Mouse (Mus musculus): ENCODE results near the gene Sh3bp4.

Gene Sh3bp4

GRCm38 (mm10) chr1:89130429-89130828 is 60.2 kb downstream of the Sh3bp4 start:
- DNase-seq (ENCODE audit: low spot score): no peak

GRCm38 (mm10) chr1:89131018-89131540 is 60.9 kb downstream of the Sh3bp4 start:
- DNase-seq (ENCODE audit: low spot score): no peak

DNA sequence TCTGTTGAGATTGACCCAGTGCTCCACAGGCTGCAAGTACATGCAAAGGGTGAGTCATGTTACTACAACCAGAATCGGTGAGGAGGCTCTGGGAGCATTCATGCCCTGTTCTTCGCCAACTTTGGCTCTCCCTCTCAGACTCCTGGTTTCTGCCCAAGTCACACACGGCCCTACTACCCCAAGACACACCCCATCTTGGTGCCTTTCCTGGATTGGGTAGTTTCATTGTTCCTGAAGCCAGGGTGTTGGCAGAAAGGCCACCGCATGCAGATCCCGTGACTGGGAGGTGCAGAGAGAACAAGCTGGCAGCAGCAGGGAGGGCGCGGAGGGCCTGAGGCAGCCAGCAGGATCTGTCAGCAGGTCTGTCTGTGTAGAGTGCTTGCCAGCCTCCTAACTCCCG is 61.5 kb downstream of the Sh3bp4 start:
- DNase-seq (ENCODE audit: low spot score): no peak

DNA sequence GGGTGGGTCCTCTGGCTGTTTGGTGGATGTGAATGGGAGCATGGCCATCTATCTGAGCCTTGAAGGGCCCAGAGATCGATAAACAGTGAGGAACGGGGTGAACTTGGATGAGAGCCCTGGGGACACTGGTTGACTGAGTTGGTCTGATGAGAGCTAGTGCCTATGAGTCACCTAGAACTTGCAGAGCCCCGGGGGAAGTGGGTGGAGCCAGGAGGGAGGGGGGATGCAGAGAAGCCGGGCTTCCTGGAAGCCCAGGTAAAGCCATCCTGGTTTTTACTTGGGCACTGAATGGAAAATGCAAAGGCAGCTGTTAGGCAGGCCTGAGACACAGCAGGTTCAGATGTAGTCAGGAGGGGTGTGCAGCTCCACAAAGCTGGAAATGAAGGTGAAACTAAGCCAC is 63.1 kb downstream of the Sh3bp4 start:
- DNase-seq (ENCODE audit: low spot score): no peak

DNA sequence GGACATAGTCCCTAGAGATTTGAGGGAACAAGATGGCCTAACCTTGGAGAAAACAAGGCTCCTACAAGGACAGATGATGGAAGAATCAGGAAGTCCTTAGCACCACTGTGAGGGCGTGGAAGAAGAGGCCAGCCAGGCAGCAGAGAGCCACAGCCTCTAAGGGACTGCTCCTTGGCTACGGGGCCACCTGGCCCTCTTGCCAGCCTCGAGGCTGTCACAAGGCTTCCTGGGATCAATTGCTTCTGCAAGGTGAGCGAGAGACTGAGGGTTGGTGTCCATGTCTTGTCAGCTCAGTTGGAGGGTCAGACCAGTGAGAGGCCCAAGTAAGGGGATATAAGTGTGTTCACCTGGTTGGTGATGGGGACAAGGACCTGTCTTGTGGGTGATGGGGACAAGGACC is 63.5 kb downstream of the Sh3bp4 start:
- no peak for DNase-seq (ENCODE audit: low spot score)

GRCm38 (mm10) chr1:89136089-89136811 is 66.0 kb downstream of the Sh3bp4 start:
- DNase-seq (ENCODE audit: low spot score): no peak

- DNase-seq (ENCODE audit: low spot score): no peak
Observed at GRCm38 (mm10) chr1:89137086-89137816, 67.0 kb downstream of the Sh3bp4 start.

DNA sequence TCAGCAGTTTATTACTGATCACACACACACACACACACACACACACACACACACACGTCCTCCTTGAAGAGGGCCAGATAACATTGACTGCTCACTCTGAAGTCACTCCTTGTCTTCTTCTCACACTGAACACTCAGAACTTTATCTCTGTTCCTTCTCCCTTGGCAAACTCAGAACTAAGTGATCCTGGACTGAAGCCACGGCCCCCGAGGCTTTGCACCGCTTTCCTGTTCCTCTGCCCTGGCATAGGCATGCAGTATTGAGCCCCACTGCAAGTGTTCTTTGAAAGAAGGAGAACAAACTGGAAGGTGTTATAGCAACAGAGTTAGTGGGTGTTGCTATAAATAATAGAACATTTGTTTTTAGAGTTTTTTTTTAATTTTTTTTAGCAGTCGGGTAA is 68.1 kb downstream of the Sh3bp4 start:
- no peak for DNase-seq (ENCODE audit: low spot score)

GRCm38 (mm10) chr1:89140113-89140512 is 69.9 kb downstream of the Sh3bp4 start:
- DNase-seq (ENCODE audit: low spot score): no peak

GRCm38 (mm10) chr1:89151071-89151470 is 80.9 kb downstream of the Sh3bp4 start:
- no peak for DNase-seq (ENCODE audit: low spot score)

DNA sequence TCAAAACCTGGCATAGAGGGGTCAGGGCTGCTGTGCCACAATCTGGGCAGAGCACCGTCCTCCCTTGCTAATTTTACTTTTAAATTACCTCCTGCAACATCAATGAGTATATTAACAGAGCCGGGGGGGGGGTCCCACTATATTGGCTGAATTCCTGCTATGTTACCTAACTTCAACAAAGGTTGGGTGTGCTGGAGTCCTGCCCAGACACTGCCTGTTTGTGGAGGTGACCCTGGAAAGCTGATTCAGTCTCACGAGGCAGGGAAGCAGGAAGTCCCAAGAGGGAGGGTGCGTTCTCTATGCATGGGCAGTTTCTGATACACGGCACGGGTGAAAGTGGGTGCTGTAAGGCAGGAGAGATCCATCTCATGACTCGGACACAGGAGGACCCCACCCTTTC is 82.4 kb downstream of the Sh3bp4 start:
- no peak for DNase-seq (ENCODE audit: low spot score)

- no peak for DNase-seq (ENCODE audit: low spot score)
Observed at GRCm38 (mm10) chr1:89153203-89153602, 83.0 kb downstream of the Sh3bp4 start.

GRCm38 (mm10) chr1:89163483-89163882 is 93.3 kb downstream of the Sh3bp4 start:
- no peak for DNase-seq (ENCODE audit: low spot score)

DNA sequence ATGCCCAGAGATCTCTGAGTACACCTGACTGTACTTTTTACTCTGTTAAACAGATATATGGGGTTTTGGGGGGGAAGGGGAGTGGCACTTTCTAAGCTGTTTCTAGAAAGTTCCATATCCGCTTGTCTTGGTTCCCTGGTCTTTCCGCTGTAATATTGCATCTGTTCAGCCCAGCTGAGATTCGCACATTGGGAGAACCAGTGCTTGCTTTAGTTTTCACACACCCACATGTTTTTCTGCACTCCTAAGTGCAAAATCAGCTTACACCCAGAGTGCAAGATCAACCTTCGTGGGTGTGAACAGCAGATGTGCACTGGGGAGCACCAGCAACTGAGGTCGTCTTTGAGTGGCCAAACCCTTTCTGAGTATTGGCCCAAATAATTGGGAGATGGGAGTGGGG is 94.1 kb downstream of the Sh3bp4 start:
- DNase-seq (ENCODE audit: low spot score): no peak

DNA sequence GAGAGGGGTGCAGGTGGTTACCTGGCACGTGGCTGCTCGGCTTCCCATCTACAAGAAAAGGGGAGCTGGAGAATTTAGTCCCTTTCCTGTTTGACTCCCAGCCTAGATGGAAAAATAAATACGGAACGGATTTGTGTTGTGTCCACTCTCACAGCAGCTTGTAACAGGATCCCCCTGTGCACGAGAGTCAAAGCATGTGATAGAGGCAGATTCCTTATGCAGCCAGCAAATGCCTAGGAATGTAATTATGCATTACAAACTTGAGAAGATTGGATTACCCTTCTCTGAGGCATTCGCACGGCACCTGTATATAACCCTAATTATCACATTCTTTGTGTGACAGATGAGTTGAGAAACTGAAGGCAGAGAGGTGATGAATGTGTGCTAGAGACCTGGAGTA is 94.5 kb downstream of the Sh3bp4 start:
- DNase-seq (ENCODE audit: low spot score): no peak

DNA sequence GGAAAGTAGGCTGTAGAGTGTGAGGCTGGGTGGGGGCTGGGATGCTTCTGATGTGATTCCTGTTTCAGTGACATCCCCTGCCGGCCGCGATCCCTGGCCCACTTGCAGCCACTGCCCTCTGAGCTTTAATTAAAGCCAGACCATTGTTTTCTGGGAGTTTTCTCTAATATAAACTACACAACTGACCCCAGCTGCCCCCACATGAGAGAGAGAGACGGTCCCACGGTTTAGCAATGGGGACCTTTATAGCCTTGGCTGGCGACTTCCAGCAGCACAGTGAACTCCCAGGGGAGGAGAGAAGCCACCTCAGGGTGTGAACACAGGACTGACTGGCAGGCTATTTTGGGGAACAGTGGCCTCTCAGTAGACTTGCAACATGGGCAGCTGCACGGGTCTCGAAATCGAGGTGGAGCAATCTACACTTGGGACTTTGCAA is 96.6 kb downstream of the Sh3bp4 start:
- no peak for DNase-seq (ENCODE audit: low spot score)

DNA sequence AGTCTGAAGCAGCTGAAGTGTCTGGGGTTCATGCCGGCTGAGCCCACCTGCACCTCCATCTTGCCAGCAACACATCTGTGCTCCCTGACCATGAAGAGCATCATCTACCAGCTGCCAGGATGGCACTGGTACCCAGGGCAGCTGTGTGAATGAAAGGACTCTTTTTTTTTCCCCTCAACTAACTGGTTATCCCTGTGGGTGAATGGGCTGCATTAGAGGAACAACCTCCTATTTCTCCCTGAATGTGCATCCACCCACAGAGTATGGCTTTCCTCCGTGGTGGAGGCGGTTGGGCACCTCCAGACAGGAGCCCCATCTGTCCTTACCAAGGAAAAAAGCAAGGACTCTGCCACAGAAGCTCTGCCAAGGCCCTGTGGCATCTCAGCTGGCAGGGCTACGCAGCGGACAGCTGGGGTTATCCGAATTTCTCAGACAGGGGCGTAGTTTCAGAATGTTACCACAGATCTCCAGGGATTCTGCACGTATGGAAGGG is 101.1 kb downstream of the Sh3bp4 start:
- DNase-seq (ENCODE audit: low spot score): no peak

DNA sequence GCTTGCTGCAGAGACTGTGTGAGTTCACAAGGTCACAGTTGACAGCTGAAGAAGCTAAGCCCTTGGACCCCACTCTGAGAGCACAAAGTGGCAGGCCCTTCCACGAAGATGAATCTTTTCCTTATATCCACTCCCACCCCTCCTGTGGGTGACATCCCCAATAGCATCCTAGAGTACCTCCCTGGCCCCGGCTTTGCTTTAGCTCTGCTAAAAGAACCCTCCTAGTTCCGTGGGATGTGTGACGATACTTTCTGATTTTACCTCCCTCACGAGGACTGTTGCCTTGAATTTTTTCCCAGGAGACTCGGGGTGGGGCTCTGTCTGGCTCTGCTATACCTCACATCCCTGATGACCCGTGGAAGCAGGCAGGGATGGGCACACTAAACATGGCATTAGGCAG is 104.4 kb downstream of the Sh3bp4 start:
- DNase-seq (ENCODE audit: low spot score): no peak

DNA sequence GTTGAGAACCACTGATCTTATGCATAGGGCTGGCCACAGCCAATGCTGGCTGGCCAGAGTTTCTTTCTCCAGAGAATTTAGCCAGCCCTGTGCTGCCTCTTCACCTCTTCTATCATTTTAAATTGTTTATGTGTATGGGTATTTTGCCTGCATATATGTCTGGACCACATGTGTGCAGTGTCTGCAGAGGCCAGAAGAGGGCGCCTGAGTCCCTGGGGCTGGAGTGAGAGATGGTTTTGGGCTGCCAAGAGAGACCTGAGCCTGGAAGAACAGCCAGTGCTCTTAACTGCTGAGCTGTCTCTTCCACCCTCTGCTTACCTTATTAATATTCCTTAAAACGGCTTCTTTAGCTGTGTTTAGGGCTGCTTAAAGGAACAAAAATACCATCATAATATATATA is 105.1 kb downstream of the Sh3bp4 start:
- no peak for DNase-seq (ENCODE audit: low spot score)

DNA sequence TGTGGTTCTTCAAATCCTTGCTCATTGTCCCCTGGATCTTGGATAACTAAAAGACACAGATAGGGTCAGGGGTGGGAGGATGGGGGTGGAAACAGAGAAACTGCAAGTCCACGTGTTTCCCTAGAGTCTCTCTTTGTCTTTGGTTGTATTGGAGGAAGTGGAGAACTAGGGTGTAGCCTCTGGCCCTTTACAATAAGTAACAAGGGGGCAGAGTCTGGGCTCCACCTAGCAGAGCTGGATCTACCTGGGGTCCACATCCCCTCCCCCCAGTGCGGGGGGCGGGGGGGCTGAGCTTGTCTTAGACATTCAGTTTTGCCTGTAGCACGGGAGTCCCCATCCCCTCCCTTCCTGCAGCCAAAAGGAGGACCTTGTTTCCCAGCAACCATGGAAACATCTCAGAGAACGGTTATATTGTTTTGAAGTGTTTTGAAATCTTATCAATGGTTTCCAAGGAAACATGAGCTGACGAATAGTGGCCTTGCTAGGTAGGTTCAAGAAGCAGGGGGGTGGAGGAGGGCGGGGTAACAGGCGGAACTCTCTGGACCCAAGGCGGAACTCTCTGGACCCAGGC is 113.1 kb downstream of the Sh3bp4 start:
- DNase-seq (ENCODE audit: low spot score): no peak

- DNase-seq (ENCODE audit: low spot score): no peak
Observed at GRCm38 (mm10) chr1:89184111-89184785, 114.0 kb downstream of the Sh3bp4 start.

GRCm38 (mm10) chr1:89184839-89185238 is 114.6 kb downstream of the Sh3bp4 start:
- no peak for DNase-seq (ENCODE audit: low spot score)
